Mouse (Mus musculus) macrophage (primary cell): Measurements from ENCODE around the gene Grasp. TPM values are rescaled to one million over a fixed set of nuclear protein-coding genes. Genes with fewer than 3 reads are reported as not detected.
A peak's percentile ranks its signal among the peaks of the same experiment; 100 is the strongest.

ENCODE experiments used
- H3K27ac ChIP-seq: fragments of 350-480 bp; formaldehyde crosslinking; 2 replicates; pipeline ENCODE4 v1.9.0; 2021
- H3K36me3 ChIP-seq: fragments of 350-480 bp; formaldehyde crosslinking; 2 replicates; pipeline ENCODE4 v1.9.0; 2021; ENCODE audit errors: inconsistent target
- H3K4me3 ChIP-seq: fragments of 350-480 bp; formaldehyde crosslinking; 2 replicates; pipeline ENCODE4 v1.9.0; 2021; ENCODE audit errors: inconsistent target
- H3K79me2 ChIP-seq: fragments of 350-480 bp; formaldehyde crosslinking; 2 replicates; pipeline ENCODE4 v1.9.0; 2021; ENCODE audit errors: inconsistent target
- WGBS: methylation state at CpG from one replicate; pipeline ENCODE4 v1.1.7; 2026; ENCODE audit warnings: inconsistent platforms; ENCODE audit not compliant: missing documents; 5-methylcytosine and 5-hydroxymethylcytosine counted together
- polyA plus RNA-seq: library from polyadenylated mRNA; stranded (reverse); fragments of 250-400 nt; gene quantifications from 3 replicates; pipeline ENCODE4 v1.2.4, GENCODE M21; 2018; ENCODE audit warnings: inconsistent platforms

Grasp gene
- polyA plus RNA-seq, 1 experiment from 2014 or later: 0.26 TPM

DNA sequence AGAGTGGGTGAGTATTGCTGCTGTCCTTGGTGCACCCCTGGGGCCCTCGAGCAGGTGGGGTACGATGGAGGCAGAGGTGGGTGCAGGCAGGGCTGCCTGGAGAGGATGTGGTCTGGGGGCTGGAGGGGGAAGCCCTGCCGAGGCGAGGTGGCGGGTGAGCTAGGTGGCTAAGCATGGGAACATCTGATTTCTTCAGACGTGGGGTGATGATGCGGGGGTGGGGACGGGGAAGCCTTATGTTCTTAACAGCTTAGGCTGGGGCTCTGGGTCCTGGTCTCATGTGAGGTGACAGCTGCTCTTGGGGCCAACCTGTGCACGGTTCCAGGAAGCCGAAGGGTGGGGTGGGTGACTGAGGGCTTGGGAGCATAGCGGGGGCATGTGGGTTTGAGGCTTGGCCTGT, 34.4 kb downstream of the Grasp start:
- H3K79me2 ChIP-seq: no peaks in the 10 kb centered on the region
- no peak overlapping the region for H3K4me3 ChIP-seq
- H3K36me3 ChIP-seq: no peaks in the 10 kb centered on the region
- 43% methylated on average over 11 of the region's 11 CpGs for WGBS
- no peak overlapping the region for H3K27ac ChIP-seq

DNA sequence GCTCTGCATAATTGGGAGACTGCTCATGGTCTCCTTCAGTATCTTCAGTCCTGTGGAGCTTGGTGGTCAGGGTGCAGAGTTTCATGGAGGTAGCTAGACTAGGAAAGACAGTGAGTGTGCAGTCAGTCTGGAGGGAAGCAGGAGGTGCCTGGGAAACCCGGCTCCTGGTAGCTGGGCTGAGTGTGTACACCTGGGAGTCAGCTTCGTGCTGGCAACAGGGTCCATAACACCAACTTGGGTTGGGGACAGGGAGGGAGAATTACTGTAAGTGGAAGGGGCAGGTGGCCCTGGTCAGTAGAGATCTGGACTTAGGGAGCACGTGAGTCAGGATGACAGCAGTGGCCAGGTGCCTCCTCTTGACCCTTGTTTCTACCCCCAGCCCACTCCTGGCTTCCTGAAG, 35.9 kb downstream of the Grasp start:
- no peaks in the 10 kb centered on the region for H3K79me2 ChIP-seq
- no peaks in the 10 kb centered on the region for H3K36me3 ChIP-seq
- 91% methylated on average over 3 of the region's 3 CpGs for WGBS
- no peak overlapping the region for H3K4me3 ChIP-seq
- H3K27ac ChIP-seq: no peak overlapping the region

- WGBS: 93% methylated on average over 10 of the region's 10 CpGs
- no peak overlapping the region for H3K27ac ChIP-seq
- no peak overlapping the region for H3K4me3 ChIP-seq
- H3K79me2 ChIP-seq: no peaks in the 10 kb centered on the region
- H3K36me3 ChIP-seq: no peaks in the 10 kb centered on the region
These were observed 36.4 kb downstream of the Grasp start for GRCm38 (mm10) chr15:101260387-101260786.

DNA sequence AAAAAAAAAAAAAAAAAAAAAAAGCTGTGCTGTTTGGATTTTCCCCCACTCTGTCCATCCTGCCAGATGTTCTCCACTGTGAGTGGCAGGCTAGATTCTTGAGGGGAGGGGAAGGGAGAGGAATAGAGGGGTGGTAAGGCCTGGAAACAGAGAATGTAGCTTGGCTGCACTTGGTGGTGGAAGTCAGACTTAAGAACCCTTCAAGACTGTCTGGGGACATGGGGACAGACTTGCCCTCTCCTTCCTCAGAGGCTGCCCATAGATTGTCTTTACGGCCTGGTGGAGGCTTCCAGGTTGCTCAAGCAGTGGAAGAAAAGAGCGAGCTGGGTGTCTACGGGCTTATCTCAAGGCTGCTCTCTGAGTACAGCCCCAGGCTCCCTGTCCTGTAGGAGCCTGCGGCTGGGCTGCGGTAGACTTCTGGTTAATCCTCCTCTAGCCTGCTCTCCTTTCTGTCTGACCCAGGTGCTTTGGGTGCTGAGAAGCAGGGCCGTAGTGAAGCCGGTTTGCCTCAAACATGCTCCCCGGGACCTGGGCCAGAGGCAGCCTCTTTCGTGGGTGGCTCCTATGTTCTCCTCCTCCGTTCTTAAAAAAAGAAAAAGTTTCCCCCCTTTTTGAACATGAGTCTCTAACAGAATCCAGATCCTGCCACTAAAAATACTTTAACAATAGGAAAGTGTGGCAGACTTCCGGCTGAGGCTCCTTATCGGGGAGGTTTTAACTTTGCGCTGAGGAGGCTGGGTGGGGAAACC, 37.1 kb downstream of the Grasp start:
- Histone ChIP-seq H3K4me3 (no peak overlapping the region), H3K36me3 (no peaks in the 10 kb centered on the region), H3K27ac (no peak overlapping the region), H3K79me2 (no peaks in the 10 kb centered on the region)
- 61% methylated on average over 13 of the region's 13 CpGs for WGBS

GRCm38 (mm10) chr15:101262502-101262901, 38.5 kb downstream of the Grasp start:
- H3K36me3 ChIP-seq: no peaks in the 10 kb centered on the region
- no peak overlapping the region for H3K4me3 ChIP-seq
- H3K79me2 ChIP-seq: no peaks in the 10 kb centered on the region
- 1% methylated on average over 5 of the region's 5 CpGs for WGBS
- peak overlapping the region; percentile 49 for H3K27ac ChIP-seq

DNA sequence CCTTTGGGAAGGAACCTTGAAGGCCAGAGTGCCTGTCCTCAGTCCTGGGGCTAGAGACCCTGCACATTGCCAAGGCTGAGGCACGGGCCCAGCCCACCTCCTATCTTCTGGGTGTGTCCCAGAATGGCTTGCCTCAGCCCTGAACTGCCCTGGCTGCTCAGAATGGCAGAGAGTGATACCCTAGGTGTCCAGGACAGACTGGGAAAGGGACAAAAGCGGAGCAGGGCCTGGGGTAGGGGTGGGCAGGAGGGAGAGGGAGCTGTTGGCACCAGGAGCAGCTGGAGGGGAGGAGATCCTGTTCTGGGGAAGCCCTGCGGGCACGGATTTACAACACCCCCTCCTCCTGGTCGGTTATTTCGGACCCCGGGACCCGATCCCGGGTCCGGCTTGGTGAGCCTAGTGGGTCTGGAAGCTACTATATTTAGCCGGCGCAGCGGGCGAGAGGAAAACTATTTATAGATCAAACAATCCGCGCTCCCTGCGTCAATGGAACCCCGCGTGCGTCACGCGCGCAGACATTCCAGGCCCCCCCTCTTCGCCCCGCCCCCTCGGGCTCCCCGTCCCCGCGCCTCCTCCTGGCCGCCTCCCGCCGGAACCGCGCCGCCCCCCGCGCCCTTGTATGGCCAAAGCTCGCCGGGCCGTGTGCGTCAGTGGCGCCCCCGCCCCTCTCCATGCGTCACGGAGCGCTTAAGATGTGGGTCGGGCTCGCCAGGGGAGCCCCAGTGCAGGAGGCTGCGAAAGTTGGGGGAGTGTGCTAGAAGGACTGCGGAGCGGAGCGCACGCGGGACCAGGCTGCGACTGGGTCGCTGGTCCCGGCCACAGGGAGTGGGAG, 42.4 kb downstream of the Grasp start:
- no peak overlapping the region for H3K27ac ChIP-seq
- H3K4me3 ChIP-seq: peak overlapping the region; percentile 30
- H3K36me3 ChIP-seq: no peaks in the 10 kb centered on the region; the same call in 1 of the 2 replicates
- WGBS: 7% methylated on average over 33 of the region's 57 CpGs
- H3K79me2 ChIP-seq: no peaks in the 10 kb centered on the region

- H3K27ac ChIP-seq: no peak overlapping the region
- WGBS: 5% methylated on average over 25 of the region's 25 CpGs
These were observed 43.4 kb downstream of the Grasp start for GRCm38 (mm10) chr15:101267053-101268032.

GRCm38 (mm10) chr15:101270101-101270820, 46.3 kb downstream of the Grasp start:
- no peak overlapping the region for H3K4me3 ChIP-seq
- 90% methylated on average over 29 of the region's 29 CpGs for WGBS

More at GRCm38 (mm10) chr15:101267053-101268032, 43.4 kb downstream of the Grasp start:
- H3K4me3 ChIP-seq: peak overlapping the region; percentile 24
- peaks cover 4% of the 10 kb centered on the region; the same call in 1 of the 2 replicates for H3K36me3 ChIP-seq
- H3K79me2 ChIP-seq: no peaks in the 10 kb centered on the region

DNA sequence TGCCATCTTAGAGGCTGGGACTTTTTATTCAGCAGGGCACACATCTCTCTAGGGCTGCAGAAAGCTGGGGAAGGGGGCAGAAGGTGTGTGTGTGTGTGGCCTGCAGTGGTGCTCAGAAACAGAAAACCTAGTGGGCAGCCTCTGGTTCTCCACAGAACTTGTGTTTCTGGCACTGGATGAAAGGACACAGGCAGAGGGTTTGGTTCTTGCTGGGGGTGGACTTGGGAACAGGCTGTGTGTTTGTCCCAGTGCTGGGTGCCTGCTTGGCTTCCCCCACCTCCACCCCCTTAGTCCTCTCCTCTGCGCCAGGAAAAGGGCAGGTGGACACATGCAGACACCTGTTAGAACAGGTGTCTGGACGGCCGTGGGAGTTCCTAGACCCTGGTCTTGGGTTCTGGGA, 47.1 kb downstream of the Grasp start:
- Histone ChIP-seq H3K27ac (no peak overlapping the region), H3K4me3 (no peak overlapping the region), H3K36me3 (peaks cover 11% of the 10 kb centered on the region; the same call in 1 of the 2 replicates), H3K79me2 (no peaks in the 10 kb centered on the region)
- WGBS: 89% methylated on average over 3 of the region's 3 CpGs

More at GRCm38 (mm10) chr15:101270101-101270820, 46.3 kb downstream of the Grasp start:
- H3K79me2 ChIP-seq: no peaks in the 10 kb centered on the region
- H3K27ac ChIP-seq: no peak overlapping the region
- H3K36me3 ChIP-seq: peaks cover 11% of the 10 kb centered on the region; the same call in 1 of the 2 replicates

DNA sequence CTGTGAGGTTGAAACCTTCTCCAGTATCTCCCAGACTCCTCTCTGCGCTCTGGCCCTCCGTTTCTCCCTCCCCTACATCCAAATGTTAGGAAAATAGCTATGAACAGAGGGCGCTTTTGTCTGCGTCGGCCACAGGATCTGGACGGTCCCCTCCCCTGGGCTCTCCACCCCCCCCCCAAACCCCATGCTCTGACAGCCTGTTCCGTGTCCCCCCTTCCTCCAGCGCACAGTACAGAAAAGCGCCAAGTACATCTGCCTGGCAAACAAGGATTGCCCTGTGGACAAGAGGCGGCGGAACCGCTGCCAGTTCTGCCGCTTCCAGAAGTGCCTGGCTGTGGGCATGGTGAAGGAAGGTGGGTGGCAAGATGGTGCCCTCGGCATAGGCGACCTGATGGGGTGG, 47.5 kb downstream of the Grasp start:
- H3K4me3 ChIP-seq: no peak overlapping the region
- H3K36me3 ChIP-seq: peaks cover 11% of the 10 kb centered on the region; the same call in 1 of the 2 replicates
- no peak overlapping the region for H3K27ac ChIP-seq
- no peaks in the 10 kb centered on the region for H3K79me2 ChIP-seq
- 95% methylated on average over 11 of the region's 15 CpGs for WGBS

DNA sequence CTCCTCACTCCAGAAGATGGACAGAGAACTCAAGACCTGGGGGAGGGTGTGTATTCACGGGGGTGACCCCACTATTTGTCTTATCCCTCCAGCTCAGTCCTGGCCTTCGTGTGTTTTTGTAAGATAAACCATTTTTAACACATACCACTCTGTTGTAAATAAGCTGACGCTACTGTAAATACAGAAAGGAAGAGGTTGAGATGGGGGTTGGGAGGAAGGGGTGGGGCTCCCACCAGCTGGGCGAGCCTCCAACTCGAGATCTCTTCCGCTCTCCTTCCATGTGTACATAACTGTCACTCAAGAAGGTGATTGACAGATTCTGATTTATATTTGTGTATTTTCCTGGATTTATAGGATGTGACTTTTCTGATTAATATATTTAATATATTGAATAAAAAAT, 50.4 kb downstream of the Grasp start:
- WGBS: 70% methylated on average over 6 of the region's 6 CpGs
- Histone ChIP-seq H3K27ac (no peak overlapping the region), H3K36me3 (peaks cover 11% of the 10 kb centered on the region; the same call in 1 of the 2 replicates), H3K79me2 (no peaks in the 10 kb centered on the region), H3K4me3 (no peak overlapping the region)

GRCm38 (mm10) chr15:101277351-101277899, 53.4 kb downstream of the Grasp start:
- H3K36me3 ChIP-seq: peaks cover 6% of the 10 kb centered on the region; the same call in 1 of the 2 replicates
- H3K79me2 ChIP-seq: no peaks in the 10 kb centered on the region
- H3K4me3 ChIP-seq: no peak overlapping the region
- H3K27ac ChIP-seq: no peak overlapping the region
- 94% methylated on average over 11 of the region's 11 CpGs for WGBS

DNA sequence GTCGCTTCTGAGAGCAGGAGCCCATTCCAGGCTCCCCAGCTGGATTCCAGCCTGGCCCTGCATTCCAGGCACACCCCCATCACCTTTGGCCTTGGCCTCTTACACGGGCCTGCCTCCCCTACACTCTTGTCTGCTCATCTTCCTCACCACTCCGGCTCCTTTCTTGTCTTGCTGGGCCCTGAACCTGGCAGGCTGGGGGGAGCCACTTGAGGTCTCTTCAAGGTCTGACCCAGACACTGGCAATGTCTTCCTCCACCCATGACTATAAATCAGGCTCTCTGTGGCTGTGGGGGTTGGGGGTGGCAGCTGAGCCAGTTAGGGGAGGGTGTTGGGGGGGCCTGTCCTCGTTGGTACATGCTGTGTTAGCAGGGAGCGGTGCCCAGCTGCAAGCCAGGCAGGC, 54.6 kb downstream of the Grasp start:
- Histone ChIP-seq H3K27ac (no peak overlapping the region), H3K79me2 (no peaks in the 10 kb centered on the region), H3K36me3 (no peaks in the 10 kb centered on the region; the same call in 1 of the 2 replicates), H3K4me3 (no peak overlapping the region)
- 91% methylated on average over 5 of the region's 5 CpGs for WGBS
